Mouse (Mus musculus): ENCODE measurements around the gene Ntn3. TPM values are rescaled to one million over a fixed set of nuclear protein-coding genes. Genes with fewer than 3 reads are reported as not detected.
A peak's percentile ranks its signal among the peaks of the same experiment; 100 is the strongest.

Ntn3 gene
- total RNA-seq (2021): 10 to 100 TPM; 10.8 to 11.0 TPM

GRCm38 (mm10) chr17:24209043-24209915 is at the start of gene Ntn3:
Ntn3 (minus strand) TSS chr17:24209531.
- peak; percentile 28 to 58 for DNase-seq (ENCODE audit: extremely low spot score in 1 of 2, low spot score in 1 of 2)

GRCm38 (mm10) chr17:24258981-24259380 is 49.6 kb upstream of the Ntn3 start:
- no peak for DNase-seq (ENCODE audit: extremely low spot score in 1 of 2, low spot score in 1 of 2)

GRCm38 (mm10) chr17:24252329-24252728 is 43.0 kb upstream of the Ntn3 start:
- no peak for DNase-seq (ENCODE audit: extremely low spot score in 1 of 2, low spot score in 1 of 2)

- DNase-seq (ENCODE audit: extremely low spot score in 1 of 2, low spot score in 1 of 2): peak; percentile 83 to 88
Observed at GRCm38 (mm10) chr17:24251320-24252069, 42.2 kb upstream of the Ntn3 start, which contains the start of gene Ccnf. Ccnf (minus strand) TSS chr17:24251484.

GRCm38 (mm10) chr17:24250988-24251319 is 41.6 kb upstream of the Ntn3 start:
- DNase-seq (ENCODE audit: extremely low spot score in 1 of 2, low spot score in 1 of 2): no peak

GRCm38 (mm10) chr17:24248641-24249040 is 39.3 kb upstream of the Ntn3 start:
- DNase-seq (ENCODE audit: extremely low spot score in 1 of 2, low spot score in 1 of 2): no peak

GRCm38 (mm10) chr17:24244061-24244460 is 34.7 kb upstream of the Ntn3 start:
- DNase-seq (ENCODE audit: extremely low spot score in 1 of 2, low spot score in 1 of 2): no peak

GRCm38 (mm10) chr17:24243311-24243969 is 34.1 kb upstream of the Ntn3 start:
- peak in 1 of 2 experiments; percentile 37 for DNase-seq (ENCODE audit: extremely low spot score in 1 of 2, low spot score in 1 of 2)

- no peak for DNase-seq (ENCODE audit: extremely low spot score in 1 of 2, low spot score in 1 of 2)
Observed at GRCm38 (mm10) chr17:24236921-24237320, 27.6 kb upstream of the Ntn3 start.

- no peak for DNase-seq (ENCODE audit: extremely low spot score in 1 of 2, low spot score in 1 of 2)
Observed at GRCm38 (mm10) chr17:24236479-24236878, 27.1 kb upstream of the Ntn3 start.

- no peak for DNase-seq (ENCODE audit: extremely low spot score in 1 of 2, low spot score in 1 of 2)
Observed at GRCm38 (mm10) chr17:24227941-24228340, 18.6 kb upstream of the Ntn3 start.

GRCm38 (mm10) chr17:24226721-24227120 is 17.4 kb upstream of the Ntn3 start:
- DNase-seq (ENCODE audit: extremely low spot score in 1 of 2, low spot score in 1 of 2): no peak

GRCm38 (mm10) chr17:24225851-24226250 is 16.5 kb upstream of the Ntn3 start:
- no peak for DNase-seq (ENCODE audit: extremely low spot score in 1 of 2, low spot score in 1 of 2)

GRCm38 (mm10) chr17:24224741-24225140 is 15.4 kb upstream of the Ntn3 start:
- no peak for DNase-seq (ENCODE audit: extremely low spot score in 1 of 2, low spot score in 1 of 2)

GRCm38 (mm10) chr17:24223513-24223912 is 14.2 kb upstream of the Ntn3 start:
- DNase-seq (ENCODE audit: extremely low spot score in 1 of 2, low spot score in 1 of 2): no peak

GRCm38 (mm10) chr17:24222653-24223052 is 13.3 kb upstream of the Ntn3 start:
- DNase-seq (ENCODE audit: extremely low spot score in 1 of 2, low spot score in 1 of 2): no peak

GRCm38 (mm10) chr17:24220435-24221411 is 11.4 kb upstream of the Ntn3 start, which contains the start of gene Tedc2:
Tedc2 (minus strand) TSS chr17:24220851.
- peak; percentile 74 to 85 for DNase-seq (ENCODE audit: extremely low spot score in 1 of 2, low spot score in 1 of 2)

- no peak for DNase-seq (ENCODE audit: extremely low spot score in 1 of 2, low spot score in 1 of 2)
Observed at GRCm38 (mm10) chr17:24216836-24217235, 7.5 kb upstream of the Ntn3 start.

GRCm38 (mm10) chr17:24213186-24213585 is 3.9 kb upstream of the Ntn3 start:
- DNase-seq (ENCODE audit: extremely low spot score in 1 of 2, low spot score in 1 of 2): no peak

Data from layer of hippocampus, postnatal 25 days (tissue).